Mouse (Mus musculus): Measurements from ENCODE around the gene Tmem121b. TPM values are rescaled to one million over a fixed set of nuclear protein-coding genes. Genes with fewer than 3 reads are reported as not detected.
A peak's percentile ranks its signal among the peaks of the same experiment; 100 is the strongest.

Tmem121b gene
- polyA plus RNA-seq (2011; ENCODE audit: insufficient read depth, insufficient read length, low read depth, missing spikeins), result not detected in 2 replicates

GRCm38 (mm10) chr6:120493374-120494181, at the start of gene Tmem121b:
Gene Tmem121b (minus strand): TSS chr6:120493807.
- Histone ChIP-seq H3K4me1 (ENCODE audit: control insufficient read depth, insufficient read depth, low read length) (no peaks in the 10 kb centered on the region), H3K27me3 (ENCODE audit: control insufficient read depth, insufficient read depth, low read length, poor library complexity, severe bottlenecking) (peaks cover 13% of the 10 kb centered on the region), H3K9me3 (replicated peaks; ENCODE audit: control insufficient read depth, insufficient read depth, low read length, poor library complexity, severe bottlenecking) (no peaks in the 10 kb centered on the region), H3K4me3 (ENCODE audit: low read depth, low read length) (peak within 1 kb of the TSS; percentile 35), H3K9ac (ENCODE audit: low read depth, poor library complexity, severe bottlenecking) (peak within 1 kb of the TSS; percentile 74), H3K36me3 (ENCODE audit: control insufficient read depth, insufficient read depth, low read length, poor library complexity, severe bottlenecking) (no peaks in the 10 kb centered on the region), H3K27ac (ENCODE audit: insufficient read depth, low read length) (no peak within 1 kb of the TSS)
- TF ChIP-seq EP300 (IDR thresholded peaks at IDR 0.05; ENCODE audit: insufficient read depth, low read depth, low read length) (no peak), CTCF (IDR thresholded peaks at IDR 0.05; ENCODE audit: low read depth, low read length) (no peak), POLR2A (IDR thresholded peaks at IDR 0.05; ENCODE audit: insufficient read depth, low read length) (no peak)

DNA sequence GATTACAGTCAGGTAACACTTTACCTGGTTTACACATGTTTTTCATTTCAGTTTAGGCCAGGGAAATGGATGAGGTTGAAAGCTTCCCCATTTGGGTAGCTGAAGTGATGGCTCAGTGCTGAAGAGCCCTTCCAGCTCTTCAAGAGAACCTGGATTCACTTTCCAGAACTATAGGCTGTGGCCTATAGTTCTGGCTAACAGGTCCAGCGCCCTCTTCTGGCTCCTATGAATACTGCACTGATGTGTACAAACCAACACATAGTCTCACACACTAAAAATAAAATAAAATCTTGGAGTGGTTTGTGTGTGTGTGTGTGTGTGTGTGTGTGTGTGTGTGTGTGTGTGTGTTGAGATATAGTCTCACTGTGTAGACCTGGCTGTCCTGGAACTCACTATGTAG, 48.5 kb upstream of the Tmem121b start:
- H3K27ac ChIP-seq (ENCODE audit: insufficient read depth, low read length), result no peak overlapping the region
- no peaks in the 10 kb centered on the region for H3K9me3 ChIP-seq (replicated peaks; ENCODE audit: control insufficient read depth, insufficient read depth, low read length, poor library complexity, severe bottlenecking)
- TF ChIP-seq CTCF (IDR thresholded peaks at IDR 0.05; ENCODE audit: low read depth, low read length) (peak; percentile 7), EP300 (IDR thresholded peaks at IDR 0.05; ENCODE audit: insufficient read depth, low read depth, low read length) (no peak)
- no peaks in the 10 kb centered on the region for H3K27me3 ChIP-seq (ENCODE audit: control insufficient read depth, insufficient read depth, low read length, poor library complexity, severe bottlenecking)
- H3K4me1 ChIP-seq (ENCODE audit: control insufficient read depth, insufficient read depth, low read length), result no peaks in the 10 kb centered on the region
- H3K4me3 ChIP-seq (ENCODE audit: low read depth, low read length), result no peak overlapping the region
- H3K36me3 ChIP-seq (ENCODE audit: control insufficient read depth, insufficient read depth, low read length, poor library complexity, severe bottlenecking), result no peaks in the 10 kb centered on the region
- H3K9ac ChIP-seq (ENCODE audit: low read depth, poor library complexity, severe bottlenecking), result no peak overlapping the region

- H3K4me1 ChIP-seq (ENCODE audit: control insufficient read depth, insufficient read depth, low read length), result no peaks in the 10 kb centered on the region
- H3K27ac ChIP-seq (ENCODE audit: insufficient read depth, low read length), result no peak overlapping the region
- no peak overlapping the region for H3K9ac ChIP-seq (ENCODE audit: low read depth, poor library complexity, severe bottlenecking)
- H3K36me3 ChIP-seq (ENCODE audit: control insufficient read depth, insufficient read depth, low read length, poor library complexity, severe bottlenecking), result no peaks in the 10 kb centered on the region
- H3K4me3 ChIP-seq (ENCODE audit: low read depth, low read length), result no peak overlapping the region
- H3K9me3 ChIP-seq (replicated peaks; ENCODE audit: control insufficient read depth, insufficient read depth, low read length, poor library complexity, severe bottlenecking), result no peaks in the 10 kb centered on the region
- no peaks in the 10 kb centered on the region for H3K27me3 ChIP-seq (ENCODE audit: control insufficient read depth, insufficient read depth, low read length, poor library complexity, severe bottlenecking)
- no peak for TF ChIP-seq POLR2A (IDR thresholded peaks at IDR 0.05; ENCODE audit: insufficient read depth, low read length)
- TF ChIP-seq EP300 (IDR thresholded peaks at IDR 0.05; ENCODE audit: insufficient read depth, low read depth, low read length), result no peak
- no peak for TF ChIP-seq CTCF (IDR thresholded peaks at IDR 0.05; ENCODE audit: low read depth, low read length)
Observed at GRCm38 (mm10) chr6:120541386-120541785, 47.8 kb upstream of the Tmem121b start.

DNA sequence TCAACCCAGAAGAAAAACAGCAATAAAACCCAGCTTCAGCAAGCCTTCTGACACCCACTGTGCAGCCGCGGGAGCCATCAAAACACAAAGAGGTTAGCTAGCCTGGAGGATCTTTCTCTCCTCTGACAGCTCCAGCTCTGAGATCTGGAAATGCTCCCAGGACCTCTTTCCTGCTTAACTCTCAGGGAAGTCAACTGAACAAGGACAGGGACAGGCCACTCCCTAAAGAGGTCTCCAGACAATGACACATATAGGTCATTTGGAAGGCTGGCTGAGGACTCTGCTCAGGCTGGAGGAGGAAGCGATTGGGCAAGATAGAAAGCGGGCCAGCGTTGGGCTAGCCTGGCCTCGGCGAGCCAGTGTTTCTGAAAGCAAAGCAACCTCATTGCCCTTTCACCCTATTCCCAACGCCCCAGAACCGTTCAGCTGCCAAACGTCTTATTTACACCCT, 46.2 kb upstream of the Tmem121b start:
- Histone ChIP-seq H3K36me3 (ENCODE audit: control insufficient read depth, insufficient read depth, low read length, poor library complexity, severe bottlenecking) (no peaks in the 10 kb centered on the region), H3K4me1 (ENCODE audit: control insufficient read depth, insufficient read depth, low read length) (no peaks in the 10 kb centered on the region), H3K9ac (ENCODE audit: low read depth, poor library complexity, severe bottlenecking) (peak overlapping the region; percentile 61; the same call in 1 of the 2 replicates), H3K9me3 (replicated peaks; ENCODE audit: control insufficient read depth, insufficient read depth, low read length, poor library complexity, severe bottlenecking) (no peaks in the 10 kb centered on the region), H3K4me3 (ENCODE audit: low read depth, low read length) (peak overlapping the region; percentile 31; the same call in 1 of the 2 replicates), H3K27me3 (ENCODE audit: control insufficient read depth, insufficient read depth, low read length, poor library complexity, severe bottlenecking) (no peaks in the 10 kb centered on the region), H3K27ac (ENCODE audit: insufficient read depth, low read length) (0 out of 2 replicates have a peak overlapping the region, but pooled peaks have one; percentile 2)
- TF ChIP-seq POLR2A (IDR thresholded peaks at IDR 0.05; ENCODE audit: insufficient read depth, low read length), result no peak

GRCm38 (mm10) chr6:120539132-120539759, 45.6 kb upstream of the Tmem121b start:
- H3K27ac ChIP-seq (ENCODE audit: insufficient read depth, low read length), result 0 out of 2 replicates have a peak overlapping the region, but pooled peaks have one; percentile 2

DNA sequence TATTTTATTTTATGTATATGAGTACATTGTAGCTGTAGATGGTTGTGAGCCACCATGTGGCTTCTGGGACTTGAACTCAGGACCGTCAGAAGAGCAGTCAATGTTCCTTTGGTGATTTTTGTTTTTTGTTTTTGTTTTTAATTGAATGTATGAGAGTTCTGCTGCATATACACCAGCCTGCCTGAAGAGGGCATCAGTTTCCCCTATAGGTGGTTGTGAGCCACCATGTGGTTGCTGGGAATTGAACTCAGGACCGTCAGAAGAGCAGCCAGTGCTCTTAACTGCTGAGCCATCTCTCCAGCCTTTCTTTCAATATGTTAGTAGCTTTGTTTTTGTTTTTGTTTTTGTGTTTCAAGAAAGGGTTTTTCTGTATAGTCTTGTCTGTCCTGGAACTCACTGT, 42.7 kb upstream of the Tmem121b start:
- Histone ChIP-seq H3K27me3 (ENCODE audit: control insufficient read depth, insufficient read depth, low read length, poor library complexity, severe bottlenecking) (no peaks in the 10 kb centered on the region), H3K27ac (ENCODE audit: insufficient read depth, low read length) (no peak overlapping the region), H3K9ac (ENCODE audit: low read depth, poor library complexity, severe bottlenecking) (no peak overlapping the region), H3K4me3 (ENCODE audit: low read depth, low read length) (no peak overlapping the region), H3K9me3 (replicated peaks; ENCODE audit: control insufficient read depth, insufficient read depth, low read length, poor library complexity, severe bottlenecking) (no peaks in the 10 kb centered on the region), H3K36me3 (ENCODE audit: control insufficient read depth, insufficient read depth, low read length, poor library complexity, severe bottlenecking) (no peaks in the 10 kb centered on the region), H3K4me1 (ENCODE audit: control insufficient read depth, insufficient read depth, low read length) (no peaks in the 10 kb centered on the region)
- peak; percentile 31 for TF ChIP-seq CTCF (IDR thresholded peaks at IDR 0.05; ENCODE audit: low read depth, low read length)
- no peak for TF ChIP-seq EP300 (IDR thresholded peaks at IDR 0.05; ENCODE audit: insufficient read depth, low read depth, low read length)
- no peak for TF ChIP-seq POLR2A (IDR thresholded peaks at IDR 0.05; ENCODE audit: insufficient read depth, low read length)

More at GRCm38 (mm10) chr6:120539132-120539759, 45.6 kb upstream of the Tmem121b start:
- Histone ChIP-seq H3K36me3 (ENCODE audit: control insufficient read depth, insufficient read depth, low read length, poor library complexity, severe bottlenecking) (no peaks in the 10 kb centered on the region), H3K4me1 (ENCODE audit: control insufficient read depth, insufficient read depth, low read length) (no peaks in the 10 kb centered on the region), H3K9ac (ENCODE audit: low read depth, poor library complexity, severe bottlenecking) (peak overlapping the region; percentile 61), H3K9me3 (replicated peaks; ENCODE audit: control insufficient read depth, insufficient read depth, low read length, poor library complexity, severe bottlenecking) (no peaks in the 10 kb centered on the region), H3K4me3 (ENCODE audit: low read depth, low read length) (peak overlapping the region; percentile 31), H3K27me3 (ENCODE audit: control insufficient read depth, insufficient read depth, low read length, poor library complexity, severe bottlenecking) (no peaks in the 10 kb centered on the region)
- 0 out of 2 replicates have a peak, but pooled peaks have one; percentile 36 for TF ChIP-seq EP300 (IDR thresholded peaks at IDR 0.05; ENCODE audit: insufficient read depth, low read depth, low read length)
- peak; percentile 98 for TF ChIP-seq CTCF (IDR thresholded peaks at IDR 0.05; ENCODE audit: low read depth, low read length)
- TF ChIP-seq POLR2A (IDR thresholded peaks at IDR 0.05; ENCODE audit: insufficient read depth, low read length), result no peak

Measured in ES-Bruce4 (cell line).